Mouse (Mus musculus) midbrain, embryonic 12.5 days (tissue): ENCODE data around the gene Gm12569. TPM values are rescaled to one million over a fixed set of nuclear protein-coding genes. Genes with fewer than 3 reads are reported as not detected.

Experiments
- ATAC-seq: fragments of 200-750 bp; cut with Nextera tagmentation; 2 replicates; pipeline ENCODE4 v1.8.0; 2017; ENCODE audit warnings: low read depth, moderate TSS enrichment, moderate library complexity; ENCODE audit not compliant: low FRiP score
- H3K27ac ChIP-seq: fragments of 300-500 bp; sonication (generic); replicated peaks from 2 replicates; pipeline ENCODE4 v1.5.1; 2016; ENCODE audit warnings: mild to moderate bottlenecking
- H3K27me3 ChIP-seq: fragments of 300-500 bp; sonication (generic); 2 replicates; pipeline ENCODE4 v1.6.1; 2016; ENCODE audit warnings: mild to moderate bottlenecking
- H3K36me3 ChIP-seq: fragments of 300-500 bp; sonication (generic); 2 replicates; pipeline ENCODE4 v1.6.1; 2016
- H3K4me1 ChIP-seq: fragments of 300-500 bp; sonication (generic); 2 replicates; pipeline ENCODE4 v1.6.1; 2016
- H3K4me2 ChIP-seq: fragments of 300-500 bp; sonication (generic); replicated peaks from 2 replicates; pipeline ENCODE4 v1.6.1; 2016; ENCODE audit warnings: mild to moderate bottlenecking, moderate library complexity
- H3K4me3 ChIP-seq: fragments of 300-500 bp; sonication (generic); 2 replicates; pipeline ENCODE4 v1.5.1; 2016; ENCODE audit warnings: mild to moderate bottlenecking
- H3K9ac ChIP-seq: fragments of 300-500 bp; sonication (generic); replicated peaks from 2 replicates; pipeline ENCODE4 v1.6.1; 2016; ENCODE audit warnings: mild to moderate bottlenecking, moderate library complexity
- H3K9me3 ChIP-seq: fragments of 300-500 bp; sonication (generic); 2 replicates; pipeline ENCODE4 v1.6.1; 2016; ENCODE audit warnings: mild to moderate bottlenecking
- WGBS: fragments of 180-500 bp; shearing (Covaris S2); methylation state at CpG from one replicate; pipeline ENCODE4 v1.1.7; 2016; 5-methylcytosine and 5-hydroxymethylcytosine counted together
- polyA plus RNA-seq: library from polyadenylated mRNA; unstranded; fragments of >200 nt; fragmentation: Nextera tagmentation; extraction: Ambion mirVana; gene quantifications from 2 replicates; pipeline ENCODE4 v1.2.1, GENCODE M21; 2016

Gene Gm12569
- polyA plus RNA-seq, 1 experiment from 2014 or later, result not detected

GRCm38 (mm10) chr11:51263286-51263831, 43.1 kb downstream of the Gm12569 start:
- no peaks in the 10 kb centered on the region for H3K27me3 ChIP-seq
- H3K4me3 ChIP-seq, result peak overlapping the region; percentile 97
- under 1% methylated on average over 50 of the region's 50 CpGs for WGBS
- no peaks in the 10 kb centered on the region for H3K9me3 ChIP-seq
- peak; percentile 70 for ATAC-seq
- peak overlapping the region; percentile 91 for H3K27ac ChIP-seq
- H3K36me3 ChIP-seq, result peaks cover 6% of the 10 kb centered on the region; the same call in 1 of the 2 replicates
- peak overlapping the region; percentile 59 for H3K4me2 ChIP-seq
- peak overlapping the region; percentile 96 for H3K9ac ChIP-seq
- peaks cover 31% of the 10 kb centered on the region for H3K4me1 ChIP-seq

- H3K27ac ChIP-seq, result no peak overlapping the region
- H3K36me3 ChIP-seq, result peaks cover 6% of the 10 kb centered on the region; the same call in 1 of the 2 replicates
- ATAC-seq, result no peak
- WGBS, result 41% methylated on average over 6 of the region's 6 CpGs
- H3K9me3 ChIP-seq, result no peaks in the 10 kb centered on the region
- H3K9ac ChIP-seq, result peak overlapping the region; percentile 55; the same call in 1 of the 2 replicates
- H3K4me3 ChIP-seq, result peak overlapping the region; percentile 97
- H3K4me1 ChIP-seq, result peaks cover 31% of the 10 kb centered on the region
- H3K27me3 ChIP-seq, result no peaks in the 10 kb centered on the region
- peak overlapping the region; percentile 59 for H3K4me2 ChIP-seq
Observed at GRCm38 (mm10) chr11:51264352-51264751, 44.1 kb downstream of the Gm12569 start.

GRCm38 (mm10) chr11:51265326-51265725, 45.1 kb downstream of the Gm12569 start:
- Histone ChIP-seq H3K27me3 (no peaks in the 10 kb centered on the region), H3K9ac (no peak overlapping the region; the same call in 1 of the 2 replicates), H3K36me3 (peaks cover 8% of the 10 kb centered on the region), H3K4me3 (peak overlapping the region; percentile 97; the same call in 1 of the 2 replicates), H3K4me1 (peaks cover 31% of the 10 kb centered on the region), H3K27ac (no peak overlapping the region), H3K9me3 (no peaks in the 10 kb centered on the region), H3K4me2 (peak overlapping the region; percentile 59)
- ATAC-seq, result no peak
- 57% methylated on average over 3 of the region's 3 CpGs for WGBS

- no peaks in the 10 kb centered on the region for H3K27me3 ChIP-seq
- WGBS, result 78% methylated on average over 1 of the region's 1 CpGs
- ATAC-seq, result no peak
- peaks cover 60% of the 10 kb centered on the region for H3K36me3 ChIP-seq
- no peaks in the 10 kb centered on the region for H3K4me1 ChIP-seq
- H3K4me3 ChIP-seq, result no peak overlapping the region
- H3K9ac ChIP-seq, result no peak overlapping the region
- H3K9me3 ChIP-seq, result no peaks in the 10 kb centered on the region
- no peak overlapping the region for H3K27ac ChIP-seq
- H3K4me2 ChIP-seq, result no peak overlapping the region
Observed at GRCm38 (mm10) chr11:51274418-51274817, 54.1 kb downstream of the Gm12569 start.

Other genes starting within 250 kb of the Gm12569 start
- gene Olfr1377, start 238.5 kb upstream of the Gm12569 start, polyA plus RNA-seq, result not detected in 2 replicates
- not detected in 2 replicates for gene Olfr51, start 216.9 kb upstream of the Gm12569 start, polyA plus RNA-seq
- gene Olfr54, start 206.2 kb upstream of the Gm12569 start, polyA plus RNA-seq, result not detected in 2 replicates
- gene Olfr1375, start 172.4 kb upstream of the Gm12569 start, polyA plus RNA-seq, result not detected in 2 replicates
- 11.3 and 11.7 TPM in 2 replicates for gene Zfp354a, start 161.2 kb upstream of the Gm12569 start, polyA plus RNA-seq
- 148 and 150 TPM in 2 replicates for gene Clk4, start 41.3 kb downstream of the Gm12569 start, polyA plus RNA-seq
- 0.20 and 0.85 TPM in 2 replicates for gene BC049762, start 42.6 kb downstream of the Gm12569 start, polyA plus RNA-seq
- gene Col23a1, start 69.4 kb downstream of the Gm12569 start, polyA plus RNA-seq, result 14.8 and 18.3 TPM in 2 replicates